Mouse (Mus musculus) kidney, embryonic 15.5 days (tissue): ENCODE results near the gene Shisa6. TPM values are rescaled to one million over a fixed set of nuclear protein-coding genes. Genes with fewer than 3 reads are reported as not detected.

Source experiments
- ATAC-seq: fragments of 200-750 bp; cut with Nextera tagmentation; replicated peaks from 2 replicates; pipeline ENCODE4 v1.8.0; 2017; ENCODE audit warnings: moderate TSS enrichment; ENCODE audit not compliant: low FRiP score
- H3K27ac ChIP-seq: fragments of 300-500 bp; sonication (generic); 2 replicates; pipeline ENCODE4 v1.5.1; 2015; ENCODE audit warnings: mild to moderate bottlenecking, inconsistent platforms
- H3K27me3 ChIP-seq: fragments of 300-500 bp; sonication (generic); 2 replicates; pipeline ENCODE4 v1.6.1; 2015; ENCODE audit warnings: inconsistent platforms
- H3K36me3 ChIP-seq: fragments of 300-500 bp; sonication (generic); 2 replicates; pipeline ENCODE4 v1.6.1; 2015; ENCODE audit warnings: inconsistent platforms
- H3K4me1 ChIP-seq: fragments of 300-500 bp; sonication (generic); 2 replicates; pipeline ENCODE4 v1.6.1; 2015; ENCODE audit warnings: inconsistent platforms
- H3K4me2 ChIP-seq: fragments of 300-500 bp; sonication (generic); 2 replicates; pipeline ENCODE4 v1.6.1; 2015; ENCODE audit warnings: moderate library complexity, mild to moderate bottlenecking, inconsistent platforms
- H3K4me3 ChIP-seq: fragments of 300-500 bp; sonication (generic); replicated peaks from 2 replicates; pipeline ENCODE4 v1.5.1; 2015; ENCODE audit warnings: mild to moderate bottlenecking, inconsistent platforms
- H3K9ac ChIP-seq: fragments of 300-500 bp; sonication (generic); 2 replicates; pipeline ENCODE4 v1.6.1; 2015; ENCODE audit warnings: mild to moderate bottlenecking, inconsistent platforms
- H3K9me3 ChIP-seq: fragments of 300-500 bp; sonication (generic); replicated peaks from 2 replicates; pipeline ENCODE4 v1.6.1; 2016; ENCODE audit warnings: inconsistent platforms
- WGBS: fragments of 180-500 bp; shearing (Covaris S2); methylation state at CpG from one replicate; pipeline ENCODE4 v1.1.7; 2015; ENCODE audit warnings: mixed read lengths; 5-methylcytosine and 5-hydroxymethylcytosine counted together
- polyA plus RNA-seq: library from polyadenylated mRNA; unstranded; fragments of >200 nt; fragmentation: Nextera tagmentation; extraction: Ambion mirVana; gene quantifications from 2 replicates; pipeline ENCODE4 v1.2.1, GENCODE M21; 2015

Gene Shisa6
- polyA plus RNA-seq, 1 experiment from 2014 or later = 0.09 TPM

DNA sequence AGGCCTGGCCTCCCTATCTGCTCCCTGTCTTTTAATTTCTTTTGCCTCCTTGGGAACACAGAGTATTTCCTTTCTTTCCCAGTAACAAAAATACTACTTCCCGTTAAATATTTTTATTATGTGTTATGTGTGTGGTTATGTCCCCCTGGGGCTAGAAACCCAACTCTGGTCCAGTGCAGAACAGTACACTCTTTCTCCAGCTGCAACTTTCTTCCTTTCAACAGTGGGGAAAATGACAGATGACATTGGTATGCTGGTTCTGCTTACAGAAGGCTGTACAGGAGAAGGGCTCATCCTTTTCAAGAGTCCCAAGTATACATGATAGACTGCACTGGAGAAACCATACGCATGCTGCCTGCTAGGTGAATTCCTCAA lies 251.1 kb downstream of the Shisa6 start:
- Histone ChIP-seq H3K27ac (no peak overlapping the region), H3K9me3 (no peaks in the 10 kb centered on the region), H3K4me2 (no peak overlapping the region), H3K4me1 (no peaks in the 10 kb centered on the region), H3K27me3 (no peaks in the 10 kb centered on the region), H3K36me3 (no peaks in the 10 kb centered on the region), H3K4me3 (no peak overlapping the region), H3K9ac (no peak overlapping the region)
- WGBS = 76% methylated on average over 2 of the region's 2 CpGs
- no peak for ATAC-seq

DNA sequence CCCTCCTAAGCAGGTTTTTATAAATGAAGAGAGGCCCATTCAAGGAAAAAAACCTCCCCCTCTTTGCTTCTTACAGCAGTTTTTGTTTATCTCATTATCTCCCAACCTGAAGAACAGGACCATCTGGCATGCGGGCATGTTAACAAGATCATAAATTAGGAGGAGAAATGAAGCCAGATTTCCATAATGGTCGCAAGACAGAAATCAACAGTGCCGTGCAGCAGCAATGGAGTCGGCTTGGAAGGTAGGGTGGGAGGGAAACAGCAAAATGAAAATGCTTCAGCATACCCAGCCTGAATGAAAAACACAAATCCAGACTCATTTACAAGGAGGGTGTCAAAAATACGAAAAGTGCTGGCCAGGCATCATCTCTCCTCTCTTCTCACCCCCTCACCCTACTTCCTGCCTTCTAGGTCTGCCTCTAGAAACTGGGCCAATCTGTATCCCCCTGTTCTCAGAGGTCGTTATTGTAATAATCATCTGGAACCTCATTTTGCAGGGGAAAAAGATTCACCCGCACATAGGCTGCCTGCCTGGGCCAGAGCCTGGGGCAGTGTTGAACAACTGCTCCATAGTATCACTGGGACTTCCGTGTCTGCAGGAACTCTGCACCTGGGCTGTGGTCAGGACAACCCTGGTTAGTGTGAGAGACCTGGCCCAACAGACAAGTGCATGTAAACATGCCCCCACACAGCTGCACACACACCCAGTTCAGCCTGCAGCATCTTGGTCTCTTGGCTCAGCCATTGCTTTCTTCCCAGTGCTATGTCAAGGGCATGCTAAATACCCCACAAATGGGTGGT lies 251.7 kb downstream of the Shisa6 start:
- no peaks in the 10 kb centered on the region for H3K4me1 ChIP-seq
- no peaks in the 10 kb centered on the region for H3K36me3 ChIP-seq
- 59% methylated on average over 8 of the region's 8 CpGs for WGBS
- ATAC-seq = no peak
- no peak overlapping the region for H3K27ac ChIP-seq
- no peak overlapping the region for H3K4me2 ChIP-seq
- H3K9ac ChIP-seq = no peak overlapping the region
- H3K4me3 ChIP-seq = no peak overlapping the region
- no peaks in the 10 kb centered on the region for H3K27me3 ChIP-seq
- H3K9me3 ChIP-seq = no peaks in the 10 kb centered on the region

DNA sequence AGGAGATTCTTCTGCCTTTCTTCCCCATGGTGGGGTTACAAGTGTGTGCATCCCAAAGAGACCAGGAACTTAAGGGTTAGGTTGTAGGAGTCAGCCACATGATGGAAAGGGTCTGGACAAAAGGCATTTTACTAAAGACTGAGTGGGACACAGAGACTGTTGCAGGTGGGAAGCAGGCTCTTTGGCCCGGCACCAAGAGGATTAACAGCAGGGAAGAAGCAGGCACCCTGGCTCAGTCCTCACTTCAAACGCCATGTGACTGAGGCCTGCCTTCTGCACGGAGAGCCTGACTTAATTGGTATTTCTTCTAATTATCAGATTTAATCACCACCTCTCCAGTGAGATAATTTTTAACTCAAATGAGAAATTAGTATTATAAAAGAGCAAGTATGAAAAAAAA lies 258.7 kb downstream of the Shisa6 start:
- no peaks in the 10 kb centered on the region for H3K36me3 ChIP-seq
- 63% methylated on average over 3 of the region's 3 CpGs for WGBS
- H3K27ac ChIP-seq = no peak overlapping the region
- no peaks in the 10 kb centered on the region for H3K27me3 ChIP-seq
- H3K4me2 ChIP-seq = no peak overlapping the region
- H3K4me3 ChIP-seq = no peak overlapping the region
- H3K9ac ChIP-seq = no peak overlapping the region
- H3K9me3 ChIP-seq = no peaks in the 10 kb centered on the region
- no peaks in the 10 kb centered on the region for H3K4me1 ChIP-seq
- ATAC-seq = no peak

DNA sequence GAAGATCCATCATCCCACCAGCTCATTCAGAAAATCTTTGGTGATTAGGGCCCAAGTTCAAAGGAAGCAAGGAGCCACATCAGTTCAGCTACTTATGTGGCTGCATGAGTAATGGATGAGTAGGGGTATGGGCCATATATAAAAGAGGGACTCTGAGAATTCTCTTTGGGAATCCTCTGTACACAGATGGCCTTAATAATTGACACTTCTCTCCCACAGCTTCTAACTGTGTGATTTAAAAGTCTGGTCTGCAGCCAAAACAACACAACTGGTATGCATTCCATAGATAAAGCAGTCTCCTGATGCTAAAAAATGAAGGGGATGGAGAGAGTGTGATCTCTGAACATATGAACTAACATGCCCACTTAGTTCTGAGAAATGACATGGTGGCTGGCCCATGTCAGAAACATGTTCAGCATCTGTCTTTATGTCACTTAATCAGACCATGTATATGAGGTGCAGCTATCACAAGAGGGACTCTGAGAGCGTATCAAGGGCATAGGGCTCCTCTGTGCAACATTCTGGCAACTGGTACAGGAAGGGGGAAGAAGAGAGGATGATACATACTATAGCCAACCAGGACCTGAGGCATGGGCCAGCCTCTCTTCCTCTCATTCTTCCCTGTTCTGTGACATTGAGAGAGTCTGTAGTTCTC lies 260.3 kb downstream of the Shisa6 start:
- H3K9ac ChIP-seq = no peak overlapping the region
- no peak for ATAC-seq
- no peaks in the 10 kb centered on the region for H3K4me1 ChIP-seq
- no peaks in the 10 kb centered on the region for H3K27me3 ChIP-seq
- WGBS = 80% methylated on average over 1 of the region's 1 CpGs
- no peaks in the 10 kb centered on the region for H3K9me3 ChIP-seq
- no peak overlapping the region for H3K4me2 ChIP-seq
- no peak overlapping the region for H3K27ac ChIP-seq
- no peaks in the 10 kb centered on the region for H3K36me3 ChIP-seq
- no peak overlapping the region for H3K4me3 ChIP-seq

DNA sequence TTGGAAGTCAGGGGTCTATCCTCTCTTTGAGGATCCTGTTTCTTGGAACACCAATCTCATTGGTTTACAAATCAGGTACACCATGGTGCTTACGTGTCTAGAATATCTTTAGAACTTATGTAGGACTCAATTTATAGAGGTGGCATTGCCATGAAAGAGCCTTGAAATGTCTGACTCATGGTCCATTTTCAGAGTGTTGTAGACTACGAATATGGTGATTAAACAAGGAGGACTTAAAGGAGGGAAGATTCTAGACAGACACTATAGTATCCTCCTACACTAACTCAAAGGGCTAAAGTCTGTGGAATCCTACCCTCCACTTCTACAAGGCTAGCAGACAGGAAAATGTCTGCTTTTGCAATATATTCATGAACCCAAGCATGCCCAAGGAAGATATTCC lies 265.6 kb downstream of the Shisa6 start:
- 77% methylated on average over 2 of the region's 2 CpGs for WGBS
- Histone ChIP-seq H3K4me3 (no peak overlapping the region), H3K36me3 (no peaks in the 10 kb centered on the region), H3K27me3 (no peaks in the 10 kb centered on the region), H3K9me3 (no peaks in the 10 kb centered on the region), H3K4me2 (no peak overlapping the region), H3K4me1 (no peaks in the 10 kb centered on the region), H3K27ac (no peak overlapping the region), H3K9ac (no peak overlapping the region)
- ATAC-seq = no peak

DNA sequence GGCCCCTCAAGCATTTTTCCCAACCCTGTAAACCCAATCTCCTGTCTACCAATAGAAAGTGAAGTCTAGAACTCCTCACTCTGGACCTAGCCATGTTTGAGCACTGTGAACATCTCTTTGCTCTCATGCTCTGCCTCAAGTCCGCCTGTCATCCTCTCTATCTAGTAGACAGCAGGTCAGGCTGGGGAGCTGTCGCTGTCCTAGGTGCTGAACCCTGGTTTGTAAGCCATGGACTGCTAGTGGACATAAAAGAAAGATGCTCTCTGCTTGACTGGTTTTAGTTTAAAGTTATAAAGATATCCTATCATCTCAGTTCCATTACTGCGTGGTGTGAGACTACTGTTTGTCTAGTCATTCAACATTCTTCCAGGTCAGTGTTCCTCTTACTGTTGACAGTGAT lies 266.9 kb downstream of the Shisa6 start:
- no peak overlapping the region for H3K4me2 ChIP-seq
- H3K27me3 ChIP-seq = no peaks in the 10 kb centered on the region
- H3K36me3 ChIP-seq = no peaks in the 10 kb centered on the region
- no peak overlapping the region for H3K9ac ChIP-seq
- H3K27ac ChIP-seq = no peak overlapping the region
- 15% methylated on average over 3 of the region's 3 CpGs for WGBS
- no peaks in the 10 kb centered on the region for H3K4me1 ChIP-seq
- H3K9me3 ChIP-seq = no peaks in the 10 kb centered on the region
- H3K4me3 ChIP-seq = no peak overlapping the region
- no peak for ATAC-seq

DNA sequence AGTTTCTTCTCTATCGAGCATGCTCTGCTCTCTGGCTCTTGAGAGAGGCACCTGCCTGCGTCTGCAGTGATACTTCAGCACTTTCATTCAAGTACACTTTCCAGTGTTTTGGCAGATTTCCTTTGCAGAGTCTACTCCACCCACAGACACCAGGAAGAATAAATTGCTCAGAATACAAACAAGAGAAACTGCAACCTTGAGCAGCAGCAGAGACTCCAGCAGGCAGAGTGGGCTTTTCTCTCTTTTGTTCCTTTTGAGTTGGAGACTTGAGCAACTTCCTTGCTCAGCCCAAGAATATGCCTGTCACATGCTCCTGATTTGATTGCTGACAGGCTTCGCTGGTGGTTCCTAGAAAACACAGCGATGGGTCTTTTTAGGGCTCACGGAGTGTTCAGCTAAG lies 278.6 kb downstream of the Shisa6 start:
- Histone ChIP-seq H3K9me3 (no peaks in the 10 kb centered on the region), H3K27me3 (no peaks in the 10 kb centered on the region), H3K4me1 (no peaks in the 10 kb centered on the region), H3K4me2 (no peak overlapping the region), H3K9ac (no peak overlapping the region), H3K4me3 (no peak overlapping the region), H3K36me3 (no peaks in the 10 kb centered on the region), H3K27ac (no peak overlapping the region)
- WGBS = 90% methylated on average over 5 of the region's 5 CpGs
- no peak for ATAC-seq

DNA sequence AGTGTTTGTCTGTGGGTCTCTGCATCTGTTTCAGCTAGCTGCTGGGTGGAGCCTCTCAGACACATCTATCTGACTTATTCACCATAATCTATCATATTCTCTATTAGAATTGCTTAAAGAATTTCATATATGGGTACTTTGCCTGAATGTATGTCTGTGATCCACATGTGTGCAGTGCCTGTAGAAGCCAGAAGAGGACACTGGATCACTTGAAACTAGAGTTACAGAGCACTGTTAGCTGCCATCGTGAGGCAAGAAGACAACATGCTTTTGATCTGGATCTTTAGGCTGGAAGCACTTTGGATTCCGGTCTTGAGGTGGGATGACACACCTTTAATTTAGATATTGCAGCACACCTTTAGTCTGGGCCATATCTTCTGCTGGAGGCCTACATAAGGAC lies 289.2 kb downstream of the Shisa6 start:
- Histone ChIP-seq H3K9me3 (no peaks in the 10 kb centered on the region), H3K27me3 (no peaks in the 10 kb centered on the region), H3K4me3 (no peak overlapping the region), H3K36me3 (no peaks in the 10 kb centered on the region), H3K27ac (no peak overlapping the region), H3K4me1 (no peaks in the 10 kb centered on the region), H3K4me2 (no peak overlapping the region), H3K9ac (no peak overlapping the region)
- ATAC-seq = no peak
- 66% methylated on average over 2 of the region's 2 CpGs for WGBS

DNA sequence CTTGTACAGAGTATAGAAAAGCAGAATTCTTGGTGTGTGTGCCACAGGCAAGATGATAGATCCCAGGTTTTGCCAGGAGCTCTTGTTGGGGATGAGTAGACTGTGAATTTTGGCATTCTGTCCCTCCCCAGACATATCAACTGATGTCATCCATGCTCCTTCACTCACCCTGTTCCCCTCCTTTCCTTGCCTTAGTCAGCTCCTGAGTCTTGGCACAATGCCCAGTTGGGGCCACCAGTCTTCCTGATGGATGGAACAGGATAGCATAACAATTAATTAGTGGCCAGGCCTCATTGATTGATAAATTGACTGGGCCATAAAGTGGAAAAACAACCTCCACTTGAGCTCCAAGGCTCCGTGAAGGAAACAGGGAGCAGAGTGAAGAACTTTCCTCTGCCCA lies 292.9 kb downstream of the Shisa6 start:
- H3K4me1 ChIP-seq = no peaks in the 10 kb centered on the region
- WGBS = 8% methylated on average over 1 of the region's 1 CpGs
- no peak overlapping the region for H3K4me2 ChIP-seq
- H3K36me3 ChIP-seq = no peaks in the 10 kb centered on the region
- H3K27ac ChIP-seq = no peak overlapping the region
- no peak overlapping the region for H3K9ac ChIP-seq
- H3K4me3 ChIP-seq = no peak overlapping the region
- no peaks in the 10 kb centered on the region for H3K27me3 ChIP-seq
- no peak for ATAC-seq
- no peaks in the 10 kb centered on the region for H3K9me3 ChIP-seq

DNA sequence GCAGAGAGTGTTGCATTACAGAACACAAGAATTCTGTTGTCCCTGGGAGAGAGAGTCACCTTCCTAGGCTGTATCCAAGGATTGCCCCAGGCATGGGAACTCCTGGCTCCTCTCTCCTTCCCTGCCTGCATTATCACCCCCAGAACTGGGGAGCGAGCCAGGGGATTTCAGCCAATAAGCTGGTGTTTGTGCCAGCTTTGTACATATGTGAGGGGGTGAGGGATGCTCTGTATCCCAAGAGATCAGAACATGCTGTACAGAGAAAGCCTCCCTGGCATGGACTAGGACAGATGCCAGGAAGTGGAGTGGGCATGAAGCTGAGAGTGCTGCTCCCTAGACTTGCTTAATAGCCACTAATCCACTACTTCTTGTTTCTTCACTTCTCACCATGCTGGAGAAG lies 303.6 kb downstream of the Shisa6 start:
- no peak overlapping the region for H3K9ac ChIP-seq
- H3K27me3 ChIP-seq = no peaks in the 10 kb centered on the region
- H3K4me1 ChIP-seq = no peaks in the 10 kb centered on the region
- no peak overlapping the region for H3K4me3 ChIP-seq
- H3K4me2 ChIP-seq = no peak overlapping the region
- H3K36me3 ChIP-seq = no peaks in the 10 kb centered on the region
- 95% methylated on average over 1 of the region's 1 CpGs for WGBS
- no peaks in the 10 kb centered on the region; the same call in 1 of the 2 replicates for H3K9me3 ChIP-seq
- H3K27ac ChIP-seq = no peak overlapping the region
- ATAC-seq = no peak

DNA sequence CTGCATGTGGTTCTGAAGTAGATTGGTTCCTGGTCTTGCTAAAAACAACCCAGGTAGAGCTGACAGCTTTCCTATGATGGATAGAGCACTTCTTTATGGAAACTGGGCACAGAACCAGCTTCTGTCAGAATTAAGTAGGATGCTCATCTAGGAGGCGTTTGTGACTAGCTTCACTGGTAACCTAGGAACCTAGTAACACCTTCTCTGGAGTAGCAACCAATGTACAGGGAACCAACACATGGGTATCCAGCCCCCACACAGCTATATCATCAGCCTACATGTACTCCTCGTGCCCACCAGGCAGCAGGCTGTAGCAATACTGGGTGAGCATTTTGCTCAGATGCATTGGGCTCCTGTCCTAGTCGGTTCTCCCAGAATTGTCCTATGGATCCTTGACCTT lies 307.3 kb downstream of the Shisa6 start:
- no peaks in the 10 kb centered on the region; the same call in 1 of the 2 replicates for H3K9me3 ChIP-seq
- H3K4me2 ChIP-seq = no peak overlapping the region
- no peaks in the 10 kb centered on the region for H3K36me3 ChIP-seq
- no peak overlapping the region for H3K27ac ChIP-seq
- H3K9ac ChIP-seq = no peak overlapping the region
- H3K4me3 ChIP-seq = no peak overlapping the region
- H3K4me1 ChIP-seq = no peaks in the 10 kb centered on the region
- 76% methylated on average over 3 of the region's 3 CpGs for WGBS
- ATAC-seq = no peak
- no peaks in the 10 kb centered on the region for H3K27me3 ChIP-seq

DNA sequence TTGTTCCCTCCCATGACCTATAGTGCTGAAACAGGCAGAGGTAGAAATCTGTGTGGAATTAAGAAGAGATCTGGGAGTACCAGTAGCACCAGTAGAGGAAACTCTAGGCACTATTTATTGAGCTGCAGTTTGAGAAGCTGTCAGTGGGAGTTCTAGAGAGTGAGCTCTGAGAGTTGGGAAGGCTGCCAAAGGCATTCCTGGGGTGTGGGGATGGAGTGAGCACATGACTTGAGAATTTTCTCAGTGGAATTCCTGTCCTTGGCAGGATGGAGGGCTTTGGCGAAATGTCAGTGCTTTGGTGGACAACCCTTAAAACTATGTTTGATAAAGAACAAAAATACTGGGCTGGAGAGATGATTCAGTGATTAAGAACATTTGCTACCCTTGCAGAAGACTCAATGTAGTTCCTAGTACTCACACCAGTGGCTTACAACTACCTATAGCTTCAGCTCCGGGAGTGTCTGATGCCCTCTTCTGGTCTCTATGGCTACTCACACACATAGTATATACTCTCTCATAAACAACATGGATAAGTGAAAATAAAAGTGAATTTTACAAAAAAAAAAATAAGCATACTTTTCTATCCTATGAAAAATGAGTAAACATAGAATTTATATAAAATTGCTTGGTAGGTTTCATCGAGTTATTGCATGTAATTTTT lies 337.0 kb downstream of the Shisa6 start:
- Histone ChIP-seq H3K9ac (no peak overlapping the region), H3K4me2 (no peak overlapping the region), H3K4me3 (no peak overlapping the region), H3K4me1 (no peaks in the 10 kb centered on the region), H3K27ac (no peak overlapping the region), H3K9me3 (no peaks in the 10 kb centered on the region), H3K36me3 (no peaks in the 10 kb centered on the region), H3K27me3 (no peaks in the 10 kb centered on the region)
- WGBS = 77% methylated on average over 3 of the region's 3 CpGs
- peak; percentile 52; the same call in 1 of the 2 replicates for ATAC-seq
